Mouse (Mus musculus) heart, embryonic 15.5 days (tissue): Measurements from ENCODE around the gene Rsad1. TPM values are rescaled to one million over a fixed set of nuclear protein-coding genes. Genes with fewer than 3 reads are reported as not detected.

Source experiments
- ATAC-seq: fragments of 200-750 bp; cut with Nextera tagmentation; replicated peaks from 2 replicates; pipeline ENCODE4 v1.8.0; 2017; ENCODE audit warnings: low read depth, moderate TSS enrichment; ENCODE audit not compliant: insufficient number of reproducible peaks, insufficient read depth, low FRiP score
- H3K27ac ChIP-seq: fragments of 300-500 bp; sonication (generic); 2 replicates; pipeline ENCODE4 v1.5.1; 2015; ENCODE audit warnings: mild to moderate bottlenecking, inconsistent platforms
- H3K27me3 ChIP-seq: fragments of 300-500 bp; sonication (generic); 2 replicates; pipeline ENCODE4 v1.6.1; 2015; ENCODE audit warnings: inconsistent platforms
- H3K36me3 ChIP-seq: fragments of 300-500 bp; sonication (generic); 2 replicates; pipeline ENCODE4 v1.6.1; 2015; ENCODE audit warnings: mild to moderate bottlenecking, inconsistent platforms
- H3K4me1 ChIP-seq: fragments of 300-500 bp; sonication (generic); replicated peaks from 2 replicates; pipeline ENCODE4 v1.6.1; 2015; ENCODE audit warnings: inconsistent platforms
- H3K4me2 ChIP-seq: fragments of 300-500 bp; sonication (generic); 2 replicates; pipeline ENCODE4 v1.6.1; 2015; ENCODE audit warnings: inconsistent platforms, mild to moderate bottlenecking, moderate library complexity
- H3K4me3 ChIP-seq: fragments of 300-500 bp; sonication (generic); 2 replicates; pipeline ENCODE4 v1.5.1; 2015; ENCODE audit warnings: mild to moderate bottlenecking, inconsistent platforms
- H3K9ac ChIP-seq: fragments of 300-500 bp; sonication (generic); 2 replicates; pipeline ENCODE4 v1.6.1; 2015; ENCODE audit warnings: mild to moderate bottlenecking, inconsistent platforms
- H3K9me3 ChIP-seq: fragments of 300-500 bp; sonication (generic); replicated peaks from 2 replicates; pipeline ENCODE4 v1.6.1; 2016; ENCODE audit warnings: inconsistent platforms
- WGBS: fragments of 180-500 bp; shearing (Covaris S2); methylation state at CpG from one replicate; pipeline ENCODE4 v1.1.7; 2015; ENCODE audit warnings: mixed read lengths; 5-methylcytosine and 5-hydroxymethylcytosine counted together
- polyA plus RNA-seq: library from polyadenylated mRNA; unstranded; fragments of >200 nt; fragmentation: Nextera tagmentation; extraction: Ambion mirVana; gene quantifications from 2 replicates; pipeline ENCODE4 v1.2.1, GENCODE M21; 2015

The Rsad1 gene
- polyA plus RNA-seq, 1 experiment from 2014 or later = 6.2 TPM

DNA sequence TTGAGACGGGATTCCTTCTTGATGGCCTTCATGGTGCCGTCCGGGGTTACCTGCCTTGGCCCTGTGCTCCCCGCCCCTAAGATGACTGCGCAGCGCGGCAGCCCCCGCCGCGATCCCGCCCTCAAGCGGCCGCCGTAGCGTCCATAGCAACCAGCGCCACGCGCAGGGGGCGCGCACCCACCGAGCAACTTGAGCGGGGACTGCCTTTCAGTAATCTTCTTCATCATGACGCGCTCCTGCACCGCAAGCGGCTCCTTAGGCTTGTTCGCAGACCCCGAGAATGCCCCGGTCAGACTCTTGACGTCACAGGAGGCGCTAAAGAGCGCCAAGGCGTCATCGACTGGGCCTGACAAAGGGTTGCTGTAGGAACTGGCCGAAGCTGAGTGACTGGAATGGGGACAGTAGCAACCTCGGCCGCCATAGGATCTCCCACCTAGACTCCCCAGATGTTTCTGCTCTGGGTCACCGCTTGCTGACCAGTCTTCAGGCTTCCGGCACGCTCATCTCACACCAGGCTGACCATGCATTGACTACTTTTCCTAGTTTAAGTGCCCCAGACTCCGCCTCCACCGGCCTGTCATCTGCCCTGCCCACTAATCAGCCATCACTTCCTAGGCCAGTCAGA is 27.7 kb downstream of the Rsad1 start, which contains the start of gene Mycbpap:
Mycbpap (minus strand) TSS at position 524 of the 625 bp plus-strand sequence.
- ATAC-seq = peak; percentile 61; the same call in 1 of the 2 replicates
- Histone ChIP-seq H3K27ac (peak within 1 kb of the TSS; percentile 50), H3K9ac (peak within 1 kb of the TSS; percentile 58), H3K27me3 (no peaks in the 10 kb centered on the region), H3K9me3 (no peaks in the 10 kb centered on the region), H3K4me1 (peaks cover 24% of the 10 kb centered on the region), H3K36me3 (no peaks in the 10 kb centered on the region), H3K4me3 (peak within 1 kb of the TSS; percentile 61), H3K4me2 (peak within 1 kb of the TSS; percentile 93)
- under 1% methylated on average over 42 of the region's 42 CpGs for WGBS

DNA sequence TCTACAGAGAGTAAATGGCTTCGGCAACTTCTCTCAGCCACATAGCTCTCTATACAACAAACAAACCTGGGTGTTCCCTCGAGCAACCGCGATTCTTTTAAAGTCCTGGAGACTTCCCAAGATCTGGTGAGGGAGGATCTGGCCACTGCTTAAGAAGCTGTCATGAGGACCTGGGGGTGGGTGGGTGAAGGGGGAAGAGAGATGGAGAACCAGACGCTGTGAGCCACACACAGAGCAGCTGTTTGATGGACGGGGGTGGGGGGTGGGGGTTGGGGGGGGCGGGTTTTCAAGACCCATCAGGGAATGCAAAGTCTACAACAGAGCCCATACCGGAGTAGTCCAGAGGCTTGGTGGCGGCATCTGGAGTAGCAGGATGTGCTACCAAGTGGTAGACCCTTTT is 35.6 kb downstream of the Rsad1 start:
- H3K9me3 ChIP-seq = no peaks in the 10 kb centered on the region
- ATAC-seq = no peak
- no peaks in the 10 kb centered on the region for H3K4me1 ChIP-seq
- WGBS = 44% methylated on average over 9 of the region's 9 CpGs
- H3K4me3 ChIP-seq = no peak overlapping the region
- H3K9ac ChIP-seq = no peak overlapping the region
- H3K4me2 ChIP-seq = no peak overlapping the region
- no peaks in the 10 kb centered on the region for H3K27me3 ChIP-seq
- no peaks in the 10 kb centered on the region for H3K36me3 ChIP-seq
- no peak overlapping the region for H3K27ac ChIP-seq

DNA sequence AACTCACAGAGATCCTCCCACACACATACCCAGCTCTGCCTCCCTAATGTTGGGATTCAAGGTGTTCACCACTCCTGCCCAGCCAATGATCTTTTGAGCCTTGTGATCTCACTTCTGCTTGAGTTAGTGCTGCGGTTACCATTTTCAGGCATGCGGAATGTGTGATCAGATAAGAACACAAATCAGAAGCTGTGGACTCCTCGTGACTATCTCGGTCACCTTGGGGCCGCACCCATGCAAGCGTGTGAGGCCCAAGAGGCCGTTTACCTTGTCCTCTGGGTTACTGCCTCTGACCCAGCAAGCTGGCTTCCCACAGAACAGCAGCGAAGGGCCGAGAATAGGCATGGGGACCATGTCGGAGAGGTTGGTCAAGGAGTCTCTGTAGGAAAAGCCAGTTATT is 40.1 kb downstream of the Rsad1 start:
- Histone ChIP-seq H3K4me2 (no peak overlapping the region), H3K27ac (no peak overlapping the region), H3K9ac (no peak overlapping the region), H3K4me1 (no peaks in the 10 kb centered on the region), H3K4me3 (no peak overlapping the region), H3K36me3 (no peaks in the 10 kb centered on the region), H3K9me3 (no peaks in the 10 kb centered on the region), H3K27me3 (no peaks in the 10 kb centered on the region)
- 70% methylated on average over 10 of the region's 10 CpGs for WGBS
- ATAC-seq = no peak

DNA sequence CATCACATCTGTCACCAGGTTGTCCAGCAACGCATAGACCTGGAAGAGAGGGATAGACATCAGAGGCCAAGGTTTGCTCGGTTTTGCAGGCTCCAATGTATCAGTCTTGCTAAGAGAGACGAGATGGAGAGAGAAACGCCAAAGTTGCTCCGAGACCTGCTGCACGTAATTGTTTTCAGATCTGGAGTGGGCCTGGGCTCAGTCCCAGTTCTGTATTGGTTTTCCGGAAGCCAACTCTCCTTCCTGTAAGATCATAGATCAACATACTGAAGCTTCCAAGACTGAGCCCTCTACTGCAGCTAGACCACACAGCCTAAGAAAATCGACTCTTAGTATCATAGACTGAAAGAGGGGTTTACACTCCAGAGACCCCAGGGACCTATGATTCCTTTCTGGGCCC is 47.6 kb downstream of the Rsad1 start:
- no peaks in the 10 kb centered on the region for H3K9me3 ChIP-seq
- no peak overlapping the region for H3K27ac ChIP-seq
- peaks cover 38% of the 10 kb centered on the region for H3K4me1 ChIP-seq
- no peak for ATAC-seq
- 74% methylated on average over 8 of the region's 8 CpGs for WGBS
- H3K4me2 ChIP-seq = no peak overlapping the region
- H3K9ac ChIP-seq = no peak overlapping the region
- H3K27me3 ChIP-seq = 0 out of 2 replicates have a peak, but pooled peaks cover 2% of the 10 kb centered on the region
- no peak overlapping the region for H3K4me3 ChIP-seq
- H3K36me3 ChIP-seq = peaks cover 4% of the 10 kb centered on the region; the same call in 1 of the 2 replicates

DNA sequence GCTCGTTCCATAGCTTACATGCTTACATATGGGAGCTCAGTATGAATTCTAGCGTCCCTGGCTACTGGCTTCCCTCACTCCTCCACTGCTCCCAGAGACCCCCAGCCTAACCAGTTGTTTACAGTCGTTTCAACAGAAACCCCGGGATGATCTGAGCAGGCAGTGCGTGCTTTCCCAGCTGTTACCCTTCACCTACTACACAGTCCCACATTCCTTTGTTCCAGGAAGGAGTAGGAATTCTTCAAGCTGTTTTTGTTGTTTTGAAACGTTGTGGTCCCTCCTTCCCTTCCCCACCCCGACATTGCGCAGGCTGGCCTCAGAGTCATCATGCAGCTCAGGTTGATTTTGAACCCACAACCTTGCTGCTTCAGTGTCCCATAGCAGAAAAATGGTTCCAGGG is 48.7 kb downstream of the Rsad1 start:
- ATAC-seq = no peak
- WGBS = 25% methylated on average over 8 of the region's 8 CpGs
- Histone ChIP-seq H3K9me3 (no peaks in the 10 kb centered on the region), H3K27ac (peak overlapping the region; percentile 94), H3K27me3 (0 out of 2 replicates have a peak, but pooled peaks cover 2% of the 10 kb centered on the region), H3K4me1 (peaks cover 47% of the 10 kb centered on the region), H3K4me2 (peak overlapping the region; percentile 73), H3K9ac (peak overlapping the region; percentile 70), H3K4me3 (peak overlapping the region; percentile 61), H3K36me3 (peaks cover 6% of the 10 kb centered on the region; the same call in 1 of the 2 replicates)

DNA sequence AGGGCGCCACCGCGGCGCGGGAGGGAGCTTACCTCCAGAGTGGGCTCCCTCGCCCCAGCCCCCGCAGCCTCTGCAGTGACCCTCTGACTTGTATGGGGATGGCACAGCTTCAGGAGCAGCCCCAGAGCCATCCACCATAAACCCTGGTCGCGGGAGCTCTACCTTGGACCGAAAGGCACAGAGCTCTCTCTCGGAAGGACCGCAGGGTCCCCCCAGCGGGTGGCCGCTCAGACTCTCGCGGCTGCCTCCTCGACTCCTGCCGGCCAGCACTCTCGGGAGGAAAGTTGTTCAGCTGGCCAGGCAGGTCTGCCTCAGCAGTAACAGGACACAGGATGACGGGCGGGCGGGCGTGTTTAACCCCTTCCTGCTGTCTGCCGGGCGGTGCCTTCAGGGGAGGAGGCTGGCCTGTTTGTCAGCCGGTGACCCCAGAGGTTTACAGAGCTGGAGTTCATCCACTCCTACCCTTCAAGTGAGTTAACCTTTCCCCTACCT is 49.3 kb downstream of the Rsad1 start, which contains the start of gene Epn3:
Epn3 (minus strand) TSS at position 314 of the 492 bp plus-strand sequence.
- H3K9ac ChIP-seq = peak within 1 kb of the TSS; percentile 70
- H3K4me2 ChIP-seq = peak within 1 kb of the TSS; percentile 73
- peak within 1 kb of the TSS; percentile 61 for H3K4me3 ChIP-seq
- peak; percentile 48; the same call in 1 of the 2 replicates for ATAC-seq
- H3K36me3 ChIP-seq = peaks cover 6% of the 10 kb centered on the region; the same call in 1 of the 2 replicates
- WGBS = 0% methylated on average over 26 of the region's 26 CpGs
- 0 out of 2 replicates have a peak, but pooled peaks cover 2% of the 10 kb centered on the region for H3K27me3 ChIP-seq
- no peaks in the 10 kb centered on the region for H3K9me3 ChIP-seq
- peaks cover 53% of the 10 kb centered on the region for H3K4me1 ChIP-seq
- peak within 1 kb of the TSS; percentile 94 for H3K27ac ChIP-seq

DNA sequence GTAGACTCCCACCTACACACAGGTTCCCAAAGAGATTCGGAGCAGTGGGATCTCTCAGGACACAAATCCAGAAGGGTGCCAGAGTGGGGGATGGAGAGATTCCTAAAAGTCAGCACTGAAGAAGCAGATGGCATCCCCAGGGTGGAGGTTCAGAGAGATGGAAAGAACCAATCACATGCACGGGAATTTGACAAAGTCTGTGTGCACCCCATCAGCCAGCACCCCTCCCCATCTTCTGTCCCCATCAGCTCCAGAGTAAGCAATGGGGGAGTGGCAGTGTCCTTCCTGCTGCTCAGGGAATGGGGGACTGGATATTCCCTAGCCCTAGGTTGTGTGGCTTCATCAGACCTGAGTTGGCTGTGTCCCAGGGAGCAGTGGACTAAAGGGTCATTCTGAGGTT is 50.0 kb downstream of the Rsad1 start:
- Histone ChIP-seq H3K9ac (peak overlapping the region; percentile 70), H3K27me3 (0 out of 2 replicates have a peak, but pooled peaks cover 2% of the 10 kb centered on the region), H3K9me3 (no peaks in the 10 kb centered on the region), H3K27ac (peak overlapping the region; percentile 94), H3K4me3 (peak overlapping the region; percentile 61), H3K36me3 (peaks cover 10% of the 10 kb centered on the region; the same call in 1 of the 2 replicates), H3K4me1 (peaks cover 56% of the 10 kb centered on the region), H3K4me2 (peak overlapping the region; percentile 73)
- 5% methylated on average over 2 of the region's 2 CpGs for WGBS
- ATAC-seq = 0 out of 2 replicates have a peak, but pooled peaks have one; percentile 19

DNA sequence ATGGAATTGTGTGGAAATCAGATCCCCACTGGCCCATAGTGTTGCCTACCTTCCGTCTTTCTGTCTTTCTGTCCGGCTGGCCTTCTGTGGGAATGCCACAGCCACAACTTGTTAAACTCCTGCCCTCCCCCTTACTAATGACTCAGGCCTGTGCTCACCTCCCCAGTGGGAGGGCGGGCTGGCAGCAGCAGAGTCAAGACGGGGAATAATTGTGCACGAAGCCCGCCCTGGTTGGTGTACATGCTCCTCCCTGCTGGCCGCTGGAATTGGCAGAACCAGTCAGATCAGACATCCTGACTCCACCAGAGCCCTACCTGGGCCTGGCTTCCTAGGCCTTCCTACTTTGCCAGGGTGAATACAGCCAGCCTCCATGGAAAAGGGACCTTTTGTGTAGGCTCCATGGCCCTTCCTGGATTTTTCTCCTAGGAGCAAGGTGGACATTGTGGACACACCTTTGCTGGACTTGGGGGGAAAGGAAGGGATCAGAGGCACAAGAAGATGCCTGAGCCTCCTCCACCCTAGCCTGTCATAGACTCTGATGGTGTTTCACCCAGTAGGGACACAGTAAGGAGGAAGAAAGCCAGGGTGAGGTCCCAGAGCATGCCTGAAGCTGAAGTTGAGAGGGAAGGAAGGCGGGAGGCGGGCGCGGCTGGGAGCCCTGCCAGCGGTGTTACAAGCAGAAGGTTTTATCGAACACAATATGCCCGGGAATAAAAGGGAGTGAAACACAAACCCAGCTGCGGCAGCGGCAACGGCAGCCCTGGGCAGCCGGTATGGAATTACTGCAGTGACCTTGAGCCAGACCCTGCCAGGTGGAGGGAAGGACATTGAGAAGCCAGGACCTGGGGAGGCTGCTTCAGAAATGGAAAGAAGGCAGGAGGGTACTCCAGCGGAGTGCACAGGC is 50.7 kb downstream of the Rsad1 start:
- peaks cover 56% of the 10 kb centered on the region for H3K4me1 ChIP-seq
- no peaks in the 10 kb centered on the region for H3K9me3 ChIP-seq
- peak; percentile 18; the same call in 1 of the 2 replicates for ATAC-seq
- H3K36me3 ChIP-seq = peaks cover 12% of the 10 kb centered on the region; the same call in 1 of the 2 replicates
- H3K27me3 ChIP-seq = 0 out of 2 replicates have a peak, but pooled peaks cover 2% of the 10 kb centered on the region
- peak overlapping the region; percentile 70 for H3K9ac ChIP-seq
- peak overlapping the region; percentile 73 for H3K4me2 ChIP-seq
- H3K27ac ChIP-seq = peak overlapping the region; percentile 94
- H3K4me3 ChIP-seq = peak overlapping the region; percentile 61
- WGBS = 16% methylated on average over 19 of the region's 19 CpGs

DNA sequence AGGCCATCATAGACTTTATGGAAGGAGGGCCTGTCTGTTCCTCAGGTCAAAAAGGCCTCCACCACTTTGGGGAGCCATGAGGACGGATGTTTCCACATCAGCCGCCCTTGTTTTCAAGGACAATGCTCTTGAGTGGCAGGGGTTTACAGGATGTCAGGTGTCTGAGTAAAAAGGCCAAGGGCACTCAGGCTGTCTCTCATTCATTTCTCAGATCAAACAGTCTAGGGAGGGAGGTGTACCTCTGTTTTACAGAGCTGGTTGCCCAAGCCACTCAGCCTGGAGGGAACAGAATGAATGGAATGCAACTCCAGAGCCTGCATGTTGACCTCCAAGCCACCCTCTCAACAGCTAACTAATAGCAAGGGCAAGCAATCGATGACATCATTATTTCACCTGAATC is 53.6 kb downstream of the Rsad1 start:
- Histone ChIP-seq H3K9ac (peak overlapping the region; percentile 15; the same call in 1 of the 2 replicates), H3K27me3 (peaks cover 24% of the 10 kb centered on the region), H3K4me1 (peaks cover 65% of the 10 kb centered on the region), H3K9me3 (no peaks in the 10 kb centered on the region), H3K4me2 (peak overlapping the region; percentile 14; the same call in 1 of the 2 replicates), H3K4me3 (no peak overlapping the region), H3K36me3 (peaks cover 16% of the 10 kb centered on the region; the same call in 1 of the 2 replicates), H3K27ac (peak overlapping the region; percentile 82)
- WGBS = 45% methylated on average over 3 of the region's 3 CpGs
- ATAC-seq = 0 out of 2 replicates have a peak, but pooled peaks have one; percentile 33

DNA sequence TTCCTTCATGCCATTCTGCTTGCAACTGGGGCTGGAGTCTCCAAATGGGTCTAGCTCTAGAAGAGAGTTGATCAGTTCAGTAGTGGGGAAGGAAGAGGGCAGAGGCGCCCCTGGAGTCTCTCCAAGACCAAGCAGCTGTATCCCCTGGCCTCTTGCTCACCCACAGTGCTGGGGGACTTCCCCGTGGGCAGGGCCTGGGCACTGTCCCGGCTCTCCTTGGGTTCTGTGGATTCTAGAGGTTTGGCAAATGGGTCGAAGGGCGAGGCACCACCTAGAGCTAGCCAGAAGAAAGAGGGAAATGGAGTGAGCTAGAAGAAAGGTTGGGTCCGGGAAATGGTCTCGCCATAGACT is 57.3 kb downstream of the Rsad1 start:
- H3K27me3 ChIP-seq = peaks cover 46% of the 10 kb centered on the region

More for the DNA sequence above, 57.3 kb downstream of the Rsad1 start:
- peaks cover 15% of the 10 kb centered on the region; the same call in 1 of the 2 replicates for H3K36me3 ChIP-seq
- no peak for ATAC-seq
- H3K4me3 ChIP-seq = no peak overlapping the region
- WGBS = 62% methylated on average over 7 of the region's 7 CpGs
- peak overlapping the region; percentile 66 for H3K4me2 ChIP-seq
- H3K4me1 ChIP-seq = peaks cover 32% of the 10 kb centered on the region
- H3K27ac ChIP-seq = no peak overlapping the region
- H3K9ac ChIP-seq = no peak overlapping the region
- no peaks in the 10 kb centered on the region for H3K9me3 ChIP-seq
